Mouse (Mus musculus) CH12.LX (cell line): ENCODE data around the gene Akt3. TPM values are rescaled to one million over a fixed set of nuclear protein-coding genes. Genes with fewer than 3 reads are reported as not detected.

Source experiments
- DNase-seq: peaks from one replicate; pipeline ENCODE4 v3.0.0-alpha.2; 2013; ENCODE audit errors: extremely low read depth
- H3K27ac ChIP-seq: 2 replicates; pipeline ENCODE4 v1.5.1; 2012; ENCODE audit warnings: low read depth, mild to moderate bottlenecking, control low read depth, moderate library complexity; ENCODE audit not compliant: insufficient read depth
- H3K27me3 ChIP-seq: replicated peaks from 2 replicates; pipeline ENCODE3; 2012; ENCODE audit warnings: inconsistent platforms
- H3K36me3 ChIP-seq, 2 experiments: replicated peaks in 1 of 2; 2 replicates each; pipeline versions ENCODE3 to v1.6.1; 2012; ENCODE audit warnings: inconsistent platforms in 1 of 2, low read length in 1 of 2, mild to moderate bottlenecking in 1 of 2, mixed read lengths in 1 of 2, moderate library complexity in 1 of 2; ENCODE audit not compliant: control insufficient read depth in 1 of 2, insufficient read depth in 1 of 2
- H3K4me1 ChIP-seq, 2 experiments: 2 replicates each; pipeline ENCODE4 v1.6.1; 2012; ENCODE audit warnings: inconsistent platforms in 1 of 2, moderate library complexity in 1 of 2; ENCODE audit not compliant: insufficient read depth in 2 of 2, control insufficient read depth in 1 of 2
- H3K4me2 ChIP-seq: 2 replicates; pipeline ENCODE4 v1.6.1; 2012; ENCODE audit warnings: low read depth, mild to moderate bottlenecking, control low read depth; ENCODE audit not compliant: poor library complexity, insufficient read depth, severe bottlenecking
- H3K4me3 ChIP-seq, 3 experiments: fragments of 150-350 bp in 1 of 3; sonication (generic) in 1 of 3; replicated peaks in 1 of 3; 2 replicates each; pipeline versions ENCODE3 to v1.5.1; 2011 to 2012; ENCODE audit warnings: low read depth in 2 of 3, low read length in 2 of 3, mild to moderate bottlenecking in 2 of 3, moderate library complexity in 2 of 3, control low read depth in 1 of 3, improper control_type of control experiment in 1 of 3, inconsistent platforms in 1 of 3, mixed read lengths in 1 of 3; ENCODE audit not compliant: poor library complexity in 1 of 3
- H3K79me2 ChIP-seq: replicated peaks from 2 replicates; pipeline ENCODE4 v1.6.1; 2012; ENCODE audit warnings: mild to moderate bottlenecking, moderate library complexity; ENCODE audit not compliant: control insufficient read depth, poor library complexity, insufficient read depth, severe bottlenecking; ENCODE audit errors: extremely low read depth
- H3K9ac ChIP-seq: 2 replicates; pipeline ENCODE4 v1.6.1; 2012; ENCODE audit warnings: low read depth, mild to moderate bottlenecking, control low read depth, moderate library complexity; ENCODE audit not compliant: insufficient read depth
- H3K9me3 ChIP-seq: replicated peaks from 2 replicates; pipeline ENCODE3; 2012; ENCODE audit warnings: low read length, inconsistent platforms, mixed read lengths
- BHLHE40 ChIP-seq: IDR thresholded peaks from 2 replicates; pipeline ENCODE4 v1.6.1; 2011; ENCODE audit warnings: mild to moderate bottlenecking, low read depth, low read length, improper control_type of control experiment
- CHD2 ChIP-seq: IDR thresholded peaks from 2 replicates; pipeline ENCODE4 v1.6.1; 2011; ENCODE audit warnings: low read length, improper control_type of control experiment
- E2F4 ChIP-seq: IDR thresholded peaks from 2 replicates; pipeline ENCODE4 v1.6.1; 2011; ENCODE audit warnings: low read depth, low read length, improper control_type of control experiment; ENCODE audit not compliant: insufficient replicate concordance
- ELF1 ChIP-seq: IDR thresholded peaks from 2 replicates; pipeline ENCODE4 v1.6.1; 2014; ENCODE audit warnings: low read depth, mild to moderate bottlenecking, inconsistent platforms, low read length, improper control_type of control experiment
- EP300 ChIP-seq: IDR thresholded peaks from 2 replicates; pipeline ENCODE4 v1.6.1; 2011; ENCODE audit warnings: low read length, improper control_type of control experiment
- ETS1 ChIP-seq: conservative IDR thresholded peaks from 2 replicates; pipeline ENCODE4 v1.6.1; 2012; ENCODE audit warnings: low read depth, mild to moderate bottlenecking, inconsistent platforms, low read length, improper control_type of control experiment, moderate library complexity
- GABPA ChIP-seq: IDR thresholded peaks from 2 replicates; pipeline ENCODE4 v1.6.1; 2012; ENCODE audit warnings: low read depth, low read length, improper control_type of control experiment, inconsistent platforms; ENCODE audit not compliant: insufficient replicate concordance
- HCFC1 ChIP-seq: IDR thresholded peaks from 2 replicates; pipeline ENCODE4 v1.6.1; 2012; ENCODE audit warnings: low read depth, mild to moderate bottlenecking, inconsistent platforms, low read length, improper control_type of control experiment
- IRF4 ChIP-seq: IDR thresholded peaks from 2 replicates; pipeline ENCODE4 v1.6.1; 2014; ENCODE audit warnings: low read depth, mild to moderate bottlenecking, inconsistent platforms, low read length, improper control_type of control experiment
- JUN ChIP-seq: IDR thresholded peaks from 2 replicates; pipeline ENCODE4 v1.6.1; 2011; ENCODE audit warnings: low read depth, mild to moderate bottlenecking, low read length, improper control_type of control experiment, moderate library complexity; ENCODE audit not compliant: insufficient read depth
- JUND ChIP-seq: conservative IDR thresholded peaks from 2 replicates; pipeline ENCODE4 v1.6.1; 2011; ENCODE audit warnings: low read depth, low read length, improper control_type of control experiment
- MAFK ChIP-seq: IDR thresholded peaks from 2 replicates; pipeline ENCODE4 v1.6.1; 2011; ENCODE audit warnings: low read length, improper control_type of control experiment; ENCODE audit not compliant: insufficient replicate concordance
- MAZ ChIP-seq: IDR thresholded peaks from 2 replicates; pipeline ENCODE4 v1.6.1; 2012; ENCODE audit warnings: low read depth, mild to moderate bottlenecking, inconsistent platforms, low read length, improper control_type of control experiment, moderate library complexity
- MEF2A ChIP-seq: IDR thresholded peaks from 2 replicates; pipeline ENCODE4 v1.6.1; 2014; ENCODE audit warnings: low read depth, mild to moderate bottlenecking, inconsistent platforms, low read length, improper control_type of control experiment, borderline replicate concordance
- MXI1 ChIP-seq: IDR thresholded peaks from 2 replicates; pipeline ENCODE4 v1.6.1; 2011; ENCODE audit warnings: mild to moderate bottlenecking, low read depth, low read length, improper control_type of control experiment
- MYC ChIP-seq: IDR thresholded peaks from 2 replicates; pipeline ENCODE4 v1.6.1; 2011; ENCODE audit warnings: low read depth, mild to moderate bottlenecking, improper control_type of control experiment, low read length
- NRF1 ChIP-seq: IDR thresholded peaks from 2 replicates; pipeline ENCODE4 v1.6.1; 2014; ENCODE audit warnings: low read depth, mild to moderate bottlenecking, inconsistent platforms, low read length, improper control_type of control experiment, moderate library complexity
- POLR2A ChIP-seq: IDR thresholded peaks from 2 replicates; pipeline ENCODE4 v1.6.1; 2011; ENCODE audit warnings: low read depth, mild to moderate bottlenecking, improper control_type of control experiment, low read length
- RAD21 ChIP-seq: IDR thresholded peaks from 2 replicates; pipeline ENCODE4 v1.6.1; 2011; ENCODE audit warnings: low read depth, mild to moderate bottlenecking, low read length, improper control_type of control experiment, moderate library complexity
- RCOR1 ChIP-seq: conservative IDR thresholded peaks from 2 replicates; pipeline ENCODE4 v1.6.1; 2012; ENCODE audit warnings: low read depth, mild to moderate bottlenecking, inconsistent platforms, low read length, improper control_type of control experiment
- TBP ChIP-seq: conservative IDR thresholded peaks from 2 replicates; pipeline ENCODE4 v1.6.1; 2011; ENCODE audit warnings: low read depth, low read length, improper control_type of control experiment
- TCF12 ChIP-seq: IDR thresholded peaks from 2 replicates; pipeline ENCODE4 v1.6.1; 2014; ENCODE audit warnings: low read depth, mild to moderate bottlenecking, inconsistent platforms, low read length, improper control_type of control experiment
- USF2 ChIP-seq: conservative IDR thresholded peaks from 2 replicates; pipeline ENCODE4 v1.6.1; 2011; ENCODE audit warnings: low read depth, low read length, improper control_type of control experiment
- ZMIZ1 ChIP-seq: IDR thresholded peaks from 2 replicates; pipeline ENCODE4 v1.6.1; 2012; ENCODE audit warnings: low read depth, mild to moderate bottlenecking, inconsistent platforms, low read length, improper control_type of control experiment
- dilution Hi-C: fragments of 300-500 bp; cut with MboI; formaldehyde crosslinking; loops from 2 replicates; pipeline ENCODE4 v1.14.3; 2020; ENCODE audit warnings: low sequenced_read_pairs; ENCODE audit not compliant: extremely low pct_unique_long_range_greater_than_20kb, extremely low pct_ligation_motif_present
- in situ Hi-C: fragments of 300-500 bp; cut with MboI; formaldehyde crosslinking; loops from 3 replicates; pipeline ENCODE4 v1.14.3; 2019; ENCODE audit warnings: low sequenced_read_pairs, low pct_ligation_motif_present, low pct_unique_long_range_greater_than_20kb, mixed read lengths
- polyA plus RNA-seq: library from polyadenylated mRNA; unstranded; fragments of >175 nt; gene quantifications from 2 replicates; pipeline ENCODE4 v1.2.1, GENCODE M21; 2012; ENCODE audit warnings: low read depth; ENCODE audit not compliant: insufficient read length
- total RNA-seq, 2 experiments: library from RNA; depleted of rRNA; stranded (reverse); fragments of 300-350 nt in 1 of 2; fragments of >200 nt in 1 of 2; gene quantifications; 2 replicates each; pipeline ENCODE4 v1.2.3; 2012 to 2014

The Akt3 gene
- total and polyA plus RNA-seq, 3 experiments: 0.34 to 1.3 (median 0.82) TPM

DNA sequence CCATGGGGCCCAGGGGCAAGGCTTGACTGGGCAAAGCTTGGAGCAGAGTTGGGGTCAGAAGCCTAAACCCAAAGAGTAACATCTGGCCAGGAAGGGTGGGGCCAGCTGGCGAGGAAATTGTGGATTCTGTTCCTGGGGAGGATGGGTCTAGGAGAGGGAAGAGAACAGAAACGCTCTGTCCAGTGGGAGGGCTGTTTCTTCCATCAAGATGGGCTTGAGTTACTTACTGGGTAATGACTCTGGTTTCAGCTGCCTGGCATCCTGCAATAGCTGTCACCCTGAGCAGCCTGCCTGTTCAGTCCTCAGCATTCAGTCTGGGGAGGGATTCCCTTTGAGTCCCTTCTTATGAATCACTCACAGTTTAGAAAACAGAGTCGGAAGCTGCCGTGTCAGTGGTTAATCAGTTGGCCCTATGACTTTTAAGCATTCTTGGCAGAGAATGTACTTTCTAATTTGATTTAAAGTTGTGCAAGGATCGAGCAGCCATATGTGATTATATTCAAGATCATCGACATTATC is 243.0 kb downstream of the Akt3 start:
- H3K27ac ChIP-seq: peak overlapping the region; percentile 18

DNA sequence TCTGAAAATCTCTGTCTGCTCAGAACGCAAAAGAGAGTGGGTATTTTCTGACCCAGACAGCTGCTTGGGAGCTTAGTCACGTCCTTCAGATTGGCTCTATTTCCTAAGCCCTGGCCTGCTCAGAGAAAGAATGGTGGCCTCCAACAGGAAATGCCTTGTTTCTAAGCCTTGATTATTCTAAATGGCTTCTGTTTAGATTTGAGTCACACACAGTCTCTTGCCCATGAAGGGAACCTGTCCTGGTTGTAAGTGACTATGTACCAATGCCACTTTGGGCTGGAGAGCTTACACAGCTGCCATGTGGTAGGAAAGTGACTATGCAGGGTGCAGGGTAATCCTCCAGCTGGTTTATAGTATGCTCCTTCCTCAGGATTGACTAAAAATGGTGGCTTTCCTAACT is 243.7 kb downstream of the Akt3 start:
- in situ Hi-C loops (loop anchor here (25.0 kb wide), 1 partner anchor 302 kb away; no protein-coding TSS in a partner anchor), dilution Hi-C loops (no loop called here)
- no peak overlapping the region for H3K4me3 ChIP-seq
- H3K27ac ChIP-seq: peak overlapping the region; percentile 14
- H3K9me3 ChIP-seq: no peaks in the 10 kb centered on the region
- H3K4me2 ChIP-seq: no peak overlapping the region
- 0 out of 2 replicates have a peak, but pooled peaks have one; percentile 27 for TF ChIP-seq BHLHE40
- TF ChIP-seq ELF1: peak; percentile 28; the same call in 1 of the 2 replicates
- peak; percentile 52 for TF ChIP-seq MYC
- TF ChIP-seq GABPA: no peak
- no peak for TF ChIP-seq NRF1
- peak; percentile 68; the same call in 1 of the 2 replicates for TF ChIP-seq MEF2A
- TF ChIP-seq JUND: peak; percentile 57; the same call in 1 of the 2 replicates
- peak; percentile 50; the same call in 1 of the 2 replicates for TF ChIP-seq TCF12
- peak; percentile 90 for TF ChIP-seq IRF4
- peak; percentile 46; the same call in 1 of the 2 replicates for TF ChIP-seq EP300
- 0 out of 2 replicates have a peak, but pooled peaks have one; percentile 37 for TF ChIP-seq ETS1
- H3K79me2 ChIP-seq: no peaks in the 10 kb centered on the region
- no peak for DNase-seq
- peaks cover 3 to 21% of the 10 kb centered on the region in 2 experiments for H3K36me3 ChIP-seq
- peaks cover 19 to 57% of the 10 kb centered on the region in 2 experiments for H3K4me1 ChIP-seq
- no peak overlapping the region for H3K9ac ChIP-seq
- H3K27me3 ChIP-seq: no peaks in the 10 kb centered on the region

More for the DNA sequence above, 243.0 kb downstream of the Akt3 start:
- H3K27me3 ChIP-seq: no peaks in the 10 kb centered on the region
- no peak overlapping the region for H3K4me3 ChIP-seq
- H3K36me3 ChIP-seq: peaks cover 3 to 21% of the 10 kb centered on the region in 2 experiments
- no peak overlapping the region for H3K9ac ChIP-seq
- TF ChIP-seq MAZ (no peak), POLR2A (no peak), JUND (no peak), USF2 (no peak), MXI1 (no peak), BHLHE40 (no peak), MAFK (no peak), HCFC1 (no peak), MYC (no peak), GABPA (no peak), TBP (no peak), NRF1 (no peak), E2F4 (no peak), ZMIZ1 (no peak), RAD21 (no peak), JUN (no peak), CHD2 (no peak), RCOR1 (no peak), TCF12 (no peak)
- no peaks in the 10 kb centered on the region for H3K79me2 ChIP-seq
- peaks cover 19 to 57% of the 10 kb centered on the region in 2 experiments for H3K4me1 ChIP-seq
- in situ Hi-C loops (loop anchor here (25.0 kb wide), 1 partner anchor 303 kb away; no protein-coding TSS in a partner anchor), dilution Hi-C loops (no loop called here)
- H3K4me2 ChIP-seq: no peak overlapping the region
- no peak for DNase-seq
- no peaks in the 10 kb centered on the region for H3K9me3 ChIP-seq
